ENCODE assay signal across 23 mouse cellular contexts in genomic region chr5:24725897-24726296, GRCm38 (mm10). TPM values are rescaled to one million over a fixed set of nuclear protein-coding genes. Genes with fewer than 3 reads are reported as not detected.
DNase-seq lines count a peak whose midpoint lies in the region; ATAC-seq and TF ChIP-seq lines count a peak whose summit lies in the region.
"Had no signal": no experiment of that assay in that cellular context is flagged by ENCODE, and none has a peak within 500 bp of the region (broad histone marks: within the 10 kb centered on the region; RNA-seq: fewer than 3 reads in every experiment).

No protein-coding gene starts in this region.

- no peak for ATAC-seq in intestine, embryonic 15.5 days
- no peak for ATAC-seq in intestine, postnatal 0 days
- no peak for ATAC-seq in midbrain, postnatal 0 days (ENCODE audit: low FRiP score)
- ATAC-seq in embryonic facial prominence, embryonic 15.5 days (ENCODE audit: insufficient number of reproducible peaks, low FRiP score, low TSS enrichment, low read depth): no peak
- no peak for ATAC-seq in limb, embryonic 13.5 days (ENCODE audit: low FRiP score, low read depth)
- ATAC-seq: CD4-positive, CD25-positive, alpha-beta regulatory T cell, adult 4 months had no signal

- 68% methylated on average over 6 of the region's 6 CpGs for whole genome bisulfite sequencing in intestine, embryonic 15.5 days
- WGBS in intestine, postnatal 0 days: 70% methylated on average over 6 of the region's 6 CpGs
- WGBS in midbrain, embryonic 10.5 days: 72% methylated on average over 6 of the region's 6 CpGs
- WGBS in midbrain, postnatal 0 days: 64% methylated on average over 6 of the region's 6 CpGs
- WGBS in embryonic facial prominence, embryonic 15.5 days: 54% methylated on average over 6 of the region's 6 CpGs
- 52% methylated on average over 6 of the region's 6 CpGs for WGBS in limb, embryonic 13.5 days

- H3K9me3 ChIP-seq in intestine, embryonic 15.5 days: no peaks in the 10 kb centered on the region
- no peaks in the 10 kb centered on the region for H3K9me3 ChIP-seq in intestine, postnatal 0 days (ENCODE audit: control insufficient read depth)
- H3K9me3 ChIP-seq in midbrain, embryonic 10.5 days (replicated peaks): no peaks in the 10 kb centered on the region
- H3K9me3 ChIP-seq in midbrain, postnatal 0 days (ENCODE audit: low read length): no peaks in the 10 kb centered on the region
- H3K9me3 ChIP-seq in embryonic facial prominence, embryonic 15.5 days (replicated peaks): no peaks in the 10 kb centered on the region
- H3K9me3 ChIP-seq in limb, embryonic 13.5 days: no peaks in the 10 kb centered on the region
- H3K9me3 ChIP-seq: hindbrain, embryonic 12.5 days had no signal

- peak overlapping the region; percentile 58; the same call in 1 of the 2 replicates for H3K27ac ChIP-seq in intestine, embryonic 15.5 days
- H3K27ac ChIP-seq in intestine, postnatal 0 days (ENCODE audit: low read depth, low read length): no peak overlapping the region
- H3K27ac ChIP-seq in midbrain, embryonic 10.5 days (replicated peaks): peak overlapping the region; percentile 65; the same call in 1 of the 2 replicates
- H3K27ac ChIP-seq in midbrain, postnatal 0 days (ENCODE audit: low read depth, low read length): no peak overlapping the region
- peak overlapping the region; percentile 84 for H3K27ac ChIP-seq in embryonic facial prominence, embryonic 15.5 days (replicated peaks)
- peak overlapping the region; percentile 33; the same call in 1 of the 2 replicates for H3K27ac ChIP-seq in limb, embryonic 13.5 days
- H3K27ac ChIP-seq: liver, embryonic 14.5 days had no signal

- no peaks in the 10 kb centered on the region for H3K27me3 ChIP-seq in intestine, embryonic 15.5 days (replicated peaks)
- H3K27me3 ChIP-seq in intestine, postnatal 0 days (replicated peaks; ENCODE audit: control insufficient read depth, insufficient read depth, low read length): peaks cover 18% of the 10 kb centered on the region
- H3K27me3 ChIP-seq in midbrain, embryonic 10.5 days (ENCODE audit: low read depth, poor library complexity, severe bottlenecking): peaks cover 28% of the 10 kb centered on the region
- peaks cover 18% of the 10 kb centered on the region for H3K27me3 ChIP-seq in midbrain, postnatal 0 days (ENCODE audit: insufficient read depth, low read length)
- H3K27me3 ChIP-seq in embryonic facial prominence, embryonic 15.5 days: no peaks in the 10 kb centered on the region
- no peaks in the 10 kb centered on the region for H3K27me3 ChIP-seq in limb, embryonic 13.5 days

- no peak for DNase-seq in midbrain, embryonic 10.5 days (ENCODE audit: low spot score)
- no peak for DNase-seq in midbrain, postnatal 0 days (ENCODE audit: low spot score)
- DNase-seq in embryo, embryonic 11 days: no peak
- DNase-seq: adrenal gland, postnatal 10 days; cerebellum, adult 8-10 months; gastrocnemius, postnatal 25 days; left cerebral cortex, postnatal 4 days; retina, postnatal 1 day; thymus, postnatal 14 days had no signal

- H3K4me2 ChIP-seq in intestine, embryonic 15.5 days (replicated peaks): no peak overlapping the region
- H3K4me2 ChIP-seq in intestine, postnatal 0 days (replicated peaks; ENCODE audit: low read depth): no peak overlapping the region
- H3K4me2 ChIP-seq in midbrain, postnatal 0 days (ENCODE audit: low read depth, low read length, poor library complexity, severe bottlenecking): no peak overlapping the region
- H3K4me2 ChIP-seq in embryonic facial prominence, embryonic 15.5 days (replicated peaks): no peak overlapping the region
- no peak overlapping the region for H3K4me2 ChIP-seq in limb, embryonic 13.5 days (replicated peaks)
- H3K4me2 ChIP-seq: hindbrain, embryonic 12.5 days had no signal

- no peaks in the 10 kb centered on the region for H3K36me3 ChIP-seq in intestine, embryonic 15.5 days
- H3K36me3 ChIP-seq in intestine, postnatal 0 days (ENCODE audit: control insufficient read depth, insufficient read depth): no peaks in the 10 kb centered on the region
- no peaks in the 10 kb centered on the region; the same call in 1 of the 2 replicates for H3K36me3 ChIP-seq in midbrain, embryonic 10.5 days
- no peaks in the 10 kb centered on the region for H3K36me3 ChIP-seq in midbrain, postnatal 0 days (ENCODE audit: insufficient read depth, low read length)
- peaks cover 14% of the 10 kb centered on the region for H3K36me3 ChIP-seq in embryonic facial prominence, embryonic 15.5 days
- H3K36me3 ChIP-seq in limb, embryonic 13.5 days: peaks cover 21% of the 10 kb centered on the region
- H3K36me3 ChIP-seq: hindbrain, embryonic 12.5 days had no signal

- TF ChIP-seq CTCF in intestine, postnatal 0 days (IDR thresholded peaks at IDR 0.05; ENCODE audit: low read depth): no peak
- TF ChIP-seq CTCF in midbrain, postnatal 0 days (IDR thresholded peaks at IDR 0.05): no peak

- peaks cover 24% of the 10 kb centered on the region; the same call in 1 of the 2 replicates for H3K4me1 ChIP-seq in intestine, embryonic 15.5 days (replicated peaks)
- H3K4me1 ChIP-seq in intestine, postnatal 0 days (replicated peaks; ENCODE audit: control insufficient read depth, insufficient read depth, low read length): 0 out of 2 replicates have a peak, but pooled peaks cover 3% of the 10 kb centered on the region
- H3K4me1 ChIP-seq in midbrain, embryonic 10.5 days: peaks cover 34% of the 10 kb centered on the region
- H3K4me1 ChIP-seq in midbrain, postnatal 0 days (ENCODE audit: insufficient read depth, low read length): 0 out of 2 replicates have a peak, but pooled peaks cover 7% of the 10 kb centered on the region
- peaks cover 57% of the 10 kb centered on the region for H3K4me1 ChIP-seq in embryonic facial prominence, embryonic 15.5 days
- H3K4me1 ChIP-seq in limb, embryonic 13.5 days: peaks cover 44% of the 10 kb centered on the region

- no peak overlapping the region for H3K4me3 ChIP-seq in intestine, embryonic 15.5 days (replicated peaks)
- H3K4me3 ChIP-seq in intestine, postnatal 0 days (ENCODE audit: low read depth, low read length): no peak overlapping the region
- no peak overlapping the region for H3K4me3 ChIP-seq in midbrain, embryonic 10.5 days
- H3K4me3 ChIP-seq in midbrain, postnatal 0 days (ENCODE audit: low read depth, low read length): no peak overlapping the region
- H3K4me3 ChIP-seq in embryonic facial prominence, embryonic 15.5 days (replicated peaks): no peak overlapping the region
- H3K4me3 ChIP-seq in limb, embryonic 13.5 days: no peak overlapping the region
- H3K4me3 ChIP-seq: erythroblast, embryonic 14.5 days; hindbrain, embryonic 12.5 days had no signal

- H3K9ac ChIP-seq in intestine, embryonic 15.5 days: no peak overlapping the region
- H3K9ac ChIP-seq in intestine, postnatal 0 days (ENCODE audit: low read depth, low read length): no peak overlapping the region
- H3K9ac ChIP-seq in midbrain, postnatal 0 days (replicated peaks; ENCODE audit: low read length, poor library complexity, severe bottlenecking): no peak overlapping the region
- H3K9ac ChIP-seq in embryonic facial prominence, embryonic 15.5 days: no peak overlapping the region
- no peak overlapping the region for H3K9ac ChIP-seq in limb, embryonic 13.5 days
- H3K9ac ChIP-seq: hindbrain, embryonic 12.5 days; liver, embryonic 14.5 days had no signal

RNA-seq across cellular contexts. Expression of gene Wdr86, which starts 4.6 kb away (rescaled TPM):
- polyA plus RNA-seq in intestine, embryonic 15.5 days (2015; fragmentation: Nextera tagmentation; extraction: Ambion mirVana): 10.6 and 11.6 TPM in 2 replicates
- 2.7 and 2.9 TPM in 2 replicates for polyA plus RNA-seq in intestine, postnatal 0 days (2015; fragmentation: Nextera tagmentation; extraction: Ambion mirVana)
- 13.9 and 15.2 TPM in 2 replicates for polyA plus RNA-seq in midbrain, embryonic 10.5 days (2016; fragmentation: Nextera tagmentation; extraction: Ambion mirVana)
- 13.4 and 16.5 TPM in 2 replicates for total RNA-seq in midbrain, postnatal 0 days (2014; rRNA removed)
- 6.7 and 7.0 TPM in 2 replicates for polyA plus RNA-seq in midbrain, postnatal 0 days (2015; fragmentation: Nextera tagmentation; extraction: Ambion mirVana)
- polyA plus RNA-seq in embryonic facial prominence, embryonic 15.5 days (2015; fragmentation: Nextera tagmentation; extraction: Ambion mirVana): 31.3 and 35.9 TPM in 2 replicates
- polyA plus RNA-seq in limb, embryonic 13.5 days (2015; fragmentation: Nextera tagmentation; extraction: Ambion mirVana): 38.3 and 39.6 TPM in 2 replicates
- total RNA-seq: gastrocnemius, postnatal 25 days; MEL; monocyte, adult 5-6 weeks had no signal
- polyA plus RNA-seq: erythroblast, embryonic 14.5 days had no signal

RNA-seq across cellular contexts. Expression of gene Crygn, which starts 31.9 kb away (rescaled TPM):
- polyA plus RNA-seq in intestine, embryonic 15.5 days (2015; fragmentation: Nextera tagmentation; extraction: Ambion mirVana): 1.3 and 1.8 TPM in 2 replicates
- polyA plus RNA-seq in intestine, postnatal 0 days (2015; fragmentation: Nextera tagmentation; extraction: Ambion mirVana): 7.3 and 8.1 TPM in 2 replicates
- 1.1 TPM in 1 of 2 replicates, not detected in the other for polyA plus RNA-seq in midbrain, embryonic 10.5 days (2016; fragmentation: Nextera tagmentation; extraction: Ambion mirVana)
- not detected in 2 replicates for total RNA-seq in midbrain, postnatal 0 days (2014; rRNA removed)
- 2.1 and 5.0 TPM in 2 replicates for polyA plus RNA-seq in midbrain, postnatal 0 days (2015; fragmentation: Nextera tagmentation; extraction: Ambion mirVana)
- 2.6 and 2.8 TPM in 2 replicates for polyA plus RNA-seq in embryonic facial prominence, embryonic 15.5 days (2015; fragmentation: Nextera tagmentation; extraction: Ambion mirVana)
- 1.8 and 3.8 TPM in 2 replicates for polyA plus RNA-seq in limb, embryonic 13.5 days (2015; fragmentation: Nextera tagmentation; extraction: Ambion mirVana)
- total RNA-seq: adrenal gland, postnatal 10 days; gastrocnemius, postnatal 25 days; megakaryocyte progenitor cell, adult 5-6 weeks; MEL; monocyte, adult 5-6 weeks had no signal
- polyA plus RNA-seq: erythroblast, embryonic 14.5 days; heart, embryonic 14.5 days; hindbrain, embryonic 12.5 days; neural tube, embryonic 14.5 days; small intestine, adult 2 months had no signal

RNA-seq across cellular contexts. Expression of gene Nub1, which starts 40.6 kb away (rescaled TPM):
- 26.8 and 29.0 TPM in 2 replicates for polyA plus RNA-seq in intestine, embryonic 15.5 days (2015; fragmentation: Nextera tagmentation; extraction: Ambion mirVana)
- polyA plus RNA-seq in intestine, postnatal 0 days (2015; fragmentation: Nextera tagmentation; extraction: Ambion mirVana): 18.0 and 19.4 TPM in 2 replicates
- 27.2 and 29.3 TPM in 2 replicates for polyA plus RNA-seq in midbrain, embryonic 10.5 days (2016; fragmentation: Nextera tagmentation; extraction: Ambion mirVana)
- 44.9 and 45.3 TPM in 2 replicates for total RNA-seq in midbrain, postnatal 0 days (2014; rRNA removed)
- polyA plus RNA-seq in midbrain, postnatal 0 days (2015; fragmentation: Nextera tagmentation; extraction: Ambion mirVana): 45.1 and 45.9 TPM in 2 replicates
- 31.5 and 34.4 TPM in 2 replicates for polyA plus RNA-seq in embryonic facial prominence, embryonic 15.5 days (2015; fragmentation: Nextera tagmentation; extraction: Ambion mirVana)
- polyA plus RNA-seq in limb, embryonic 13.5 days (2015; fragmentation: Nextera tagmentation; extraction: Ambion mirVana): 30.8 and 34.3 TPM in 2 replicates

Comparison
In these comparisons a context has a peak if more than half of its experiments do, and no peak if none do; other contexts are left out.
1. H3K27ac ChIP-seq: peak in intestine, embryonic 15.5 days (single experiment), midbrain, embryonic 10.5 days (single experiment), embryonic facial prominence, embryonic 15.5 days (single experiment) and limb, embryonic 13.5 days (single experiment); none in intestine, postnatal 0 days (single experiment) and midbrain, postnatal 0 days (single experiment).